Mouse (Mus musculus) 3134 (cell line): Measurements from ENCODE around the gene Trpm3.
A peak's percentile ranks its signal among the peaks of the same experiment; 100 is the strongest.

ENCODE experiments used
- DNase-seq: peaks from one replicate; pipeline ENCODE4 v3.0.0-alpha.2; 2011; ENCODE audit warnings: low spot score; ENCODE audit not compliant: insufficient read length; ENCODE audit errors: extremely low read depth

The Trpm3 gene

GRCm38 (mm10) chr19:23022902-23023301 lies 884.1 kb downstream of the Trpm3 start:
- no peak for DNase-seq

GRCm38 (mm10) chr19:23023316-23023960 lies 884.6 kb downstream of the Trpm3 start:
- no peak for DNase-seq

- DNase-seq, result no peak
Measured at GRCm38 (mm10) chr19:23024821-23025220, 886.0 kb downstream of the Trpm3 start.

- DNase-seq, result no peak
Measured at GRCm38 (mm10) chr19:23026427-23026826, 887.6 kb downstream of the Trpm3 start.

- DNase-seq, result no peak
Measured at GRCm38 (mm10) chr19:23028283-23028682, 889.4 kb downstream of the Trpm3 start.

GRCm38 (mm10) chr19:23033343-23033742 lies 894.5 kb downstream of the Trpm3 start:
- peak; percentile 6 for DNase-seq

GRCm38 (mm10) chr19:23034117-23034516 lies 895.3 kb downstream of the Trpm3 start:
- DNase-seq, result no peak

GRCm38 (mm10) chr19:23034933-23035332 lies 896.1 kb downstream of the Trpm3 start:
- DNase-seq, result no peak

- no peak for DNase-seq
Measured at GRCm38 (mm10) chr19:23035786-23036185, 896.9 kb downstream of the Trpm3 start.

GRCm38 (mm10) chr19:23036782-23037477 lies 898.1 kb downstream of the Trpm3 start:
- DNase-seq, result no peak

GRCm38 (mm10) chr19:23037499-23037898 lies 898.7 kb downstream of the Trpm3 start:
- DNase-seq, result no peak

- no peak for DNase-seq
Measured at GRCm38 (mm10) chr19:23038321-23038720, 899.5 kb downstream of the Trpm3 start.

GRCm38 (mm10) chr19:23041483-23042167 lies 902.8 kb downstream of the Trpm3 start:
- no peak for DNase-seq

- no peak for DNase-seq
Measured at GRCm38 (mm10) chr19:23042168-23042733, 903.4 kb downstream of the Trpm3 start.

GRCm38 (mm10) chr19:23043699-23044098 lies 904.9 kb downstream of the Trpm3 start:
- DNase-seq, result no peak
